Mouse (Mus musculus): ENCODE data around the gene Adam12. TPM values are rescaled to one million over a fixed set of nuclear protein-coding genes. Genes with fewer than 3 reads are reported as not detected.

The Adam12 gene
- polyA plus RNA-seq, 1 experiment from 2014 or later: 2.3 TPM

DNA sequence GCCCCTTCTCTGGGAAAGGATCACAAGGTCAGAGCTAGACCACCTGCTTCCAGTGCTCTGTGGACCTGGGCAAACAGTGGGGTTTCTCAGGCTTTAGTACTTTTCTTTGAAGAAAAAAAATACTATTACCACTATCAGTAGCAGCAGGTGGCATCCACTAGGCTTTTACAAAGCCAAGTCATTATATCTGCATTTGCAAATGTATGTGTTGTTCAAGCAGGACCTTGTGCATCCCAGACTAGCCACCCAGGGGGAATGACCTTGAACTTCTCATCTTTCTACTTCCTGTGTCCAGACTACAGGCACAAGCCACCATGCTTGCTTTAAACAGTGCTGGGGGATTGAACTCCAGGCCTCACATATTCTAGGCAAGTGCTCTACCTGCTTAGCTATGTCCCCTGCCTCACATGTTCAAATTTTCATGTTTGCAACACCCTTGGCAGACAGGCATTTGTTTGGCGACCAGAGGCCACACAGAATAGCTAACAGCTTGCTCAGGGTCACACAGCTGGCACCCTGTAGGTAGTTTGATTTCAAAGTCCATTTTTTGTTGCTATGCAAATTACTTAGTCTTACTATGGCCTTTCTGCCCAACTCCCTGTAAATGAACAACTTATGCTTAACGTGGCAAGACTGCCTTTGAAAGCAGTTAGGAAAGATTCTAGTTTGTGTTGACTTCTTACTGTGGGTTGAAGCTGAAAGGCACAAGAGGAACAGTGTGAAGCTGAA, 209.6 kb downstream of the Adam12 start:
- no peaks in the 10 kb centered on the region for H3K27me3 ChIP-seq
- 56% methylated on average over 2 of the region's 2 CpGs for WGBS
- ATAC-seq (replicated peaks): no peak

DNA sequence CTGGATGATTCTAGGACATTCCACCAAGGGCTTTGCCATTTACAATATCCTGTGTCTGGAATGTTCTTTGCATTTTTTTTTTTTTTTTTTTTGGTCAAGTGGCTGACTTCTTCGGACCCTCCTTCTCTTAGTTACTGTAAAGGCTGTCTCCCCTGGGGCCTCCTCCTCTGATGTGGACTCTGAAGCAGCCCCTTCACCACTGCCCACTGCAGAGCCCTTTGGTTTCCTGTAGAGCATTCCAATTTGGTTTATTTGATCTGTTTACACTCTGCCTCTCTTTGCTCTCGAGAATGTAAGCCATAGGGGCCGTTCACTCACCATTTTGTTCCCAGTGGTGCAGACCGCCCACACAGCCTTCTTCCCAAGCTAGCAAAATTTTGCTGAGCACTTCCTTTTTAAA, 216.7 kb downstream of the Adam12 start:
- Histone ChIP-seq H3K9me3 (no peaks in the 10 kb centered on the region), H3K9ac (replicated peaks) (no peak overlapping the region), H3K27me3 (no peaks in the 10 kb centered on the region), H3K27ac (replicated peaks) (no peak overlapping the region), H3K4me2 (replicated peaks) (no peak overlapping the region), H3K36me3 (no peaks in the 10 kb centered on the region), H3K4me1 (no peaks in the 10 kb centered on the region), H3K4me3 (no peak overlapping the region)
- no peak for ATAC-seq (replicated peaks)
- 73% methylated on average over 4 of the region's 4 CpGs for WGBS

More for the DNA sequence above, 209.6 kb downstream of the Adam12 start:
- Histone ChIP-seq H3K27ac (replicated peaks) (no peak overlapping the region), H3K4me1 (peaks cover 10% of the 10 kb centered on the region; the same call in 1 of the 2 replicates), H3K9ac (replicated peaks) (no peak overlapping the region), H3K4me2 (replicated peaks) (no peak overlapping the region), H3K4me3 (no peak overlapping the region), H3K9me3 (no peaks in the 10 kb centered on the region), H3K36me3 (no peaks in the 10 kb centered on the region)

DNA sequence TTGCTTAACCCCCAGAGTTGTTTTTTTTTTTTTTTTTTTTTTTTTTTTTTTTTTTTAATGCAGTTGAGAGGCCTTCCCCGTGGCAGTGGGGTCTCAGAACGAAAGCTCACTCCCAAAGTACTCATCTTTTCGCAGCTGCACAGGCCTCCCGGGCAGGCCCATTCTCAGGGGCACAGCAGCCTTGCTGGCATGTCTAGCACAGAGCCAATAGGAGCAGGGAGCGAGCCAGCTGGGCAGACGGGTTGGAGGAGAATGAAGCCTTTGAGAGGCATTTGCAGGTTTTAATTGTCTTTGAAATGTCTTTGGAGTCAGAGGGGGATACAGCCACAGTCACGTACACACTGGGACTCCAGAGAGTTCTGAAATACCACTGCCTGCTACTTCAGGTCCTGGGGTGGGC, 217.2 kb downstream of the Adam12 start:
- Histone ChIP-seq H3K9me3 (no peaks in the 10 kb centered on the region), H3K27me3 (no peaks in the 10 kb centered on the region), H3K4me3 (no peak overlapping the region), H3K9ac (replicated peaks) (no peak overlapping the region), H3K27ac (replicated peaks) (0 out of 2 replicates have a peak overlapping the region, but pooled peaks have one; percentile 7), H3K4me1 (no peaks in the 10 kb centered on the region), H3K4me2 (replicated peaks) (no peak overlapping the region), H3K36me3 (no peaks in the 10 kb centered on the region)
- 15% methylated on average over 7 of the region's 7 CpGs for WGBS
- 0 out of 2 replicates have a peak, but pooled peaks have one; percentile 48 for ATAC-seq (replicated peaks)

DNA sequence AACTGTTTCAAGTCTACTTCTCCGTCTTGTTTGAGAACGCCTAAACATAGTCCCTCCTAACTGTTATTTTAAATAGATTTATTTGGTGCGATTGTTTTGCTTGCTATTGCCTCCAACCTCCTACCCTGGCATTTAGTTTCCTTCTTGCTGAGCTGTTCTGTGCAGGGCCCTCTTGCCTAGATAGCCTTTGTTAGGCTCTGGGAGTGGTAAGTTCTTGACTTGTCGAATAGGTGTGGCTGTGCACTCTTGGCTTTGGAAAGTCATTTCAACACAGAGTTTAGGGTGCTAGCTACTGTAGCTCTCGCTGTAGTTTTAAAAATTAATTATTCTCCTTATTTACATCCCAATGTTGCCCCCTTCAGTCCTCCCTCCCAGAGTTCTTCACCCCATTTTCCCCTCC, 222.8 kb downstream of the Adam12 start:
- ATAC-seq (replicated peaks): no peak
- H3K27ac ChIP-seq (replicated peaks): no peak overlapping the region
- 83% methylated on average over 5 of the region's 5 CpGs for WGBS
- no peaks in the 10 kb centered on the region for H3K4me1 ChIP-seq
- no peaks in the 10 kb centered on the region for H3K9me3 ChIP-seq
- H3K4me3 ChIP-seq: no peak overlapping the region
- H3K27me3 ChIP-seq: no peaks in the 10 kb centered on the region
- no peaks in the 10 kb centered on the region for H3K36me3 ChIP-seq
- no peak overlapping the region for H3K4me2 ChIP-seq (replicated peaks)
- no peak overlapping the region for H3K9ac ChIP-seq (replicated peaks)

DNA sequence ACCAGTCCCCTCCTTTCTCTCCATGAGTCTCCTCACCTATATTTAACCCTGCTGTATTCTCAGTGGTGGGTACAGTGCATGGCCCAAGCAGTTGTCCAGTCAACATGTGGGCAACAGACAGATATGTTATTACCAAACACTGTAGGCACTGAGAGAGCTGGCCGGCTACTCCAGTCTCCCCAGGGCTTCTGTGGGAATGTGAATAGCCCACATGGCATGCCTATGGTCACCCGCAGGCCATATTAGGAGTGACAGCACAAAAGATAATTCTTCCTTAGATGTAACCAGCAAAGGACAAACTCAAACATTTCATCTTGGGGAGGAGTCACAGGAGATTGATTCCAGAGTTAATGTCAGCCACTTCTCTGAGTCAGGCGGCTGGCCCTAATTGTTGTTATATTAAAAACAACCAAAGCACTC, 224.0 kb downstream of the Adam12 start:
- H3K4me1 ChIP-seq: no peaks in the 10 kb centered on the region
- WGBS: 85% methylated on average over 3 of the region's 3 CpGs
- no peak for ATAC-seq (replicated peaks)

DNA sequence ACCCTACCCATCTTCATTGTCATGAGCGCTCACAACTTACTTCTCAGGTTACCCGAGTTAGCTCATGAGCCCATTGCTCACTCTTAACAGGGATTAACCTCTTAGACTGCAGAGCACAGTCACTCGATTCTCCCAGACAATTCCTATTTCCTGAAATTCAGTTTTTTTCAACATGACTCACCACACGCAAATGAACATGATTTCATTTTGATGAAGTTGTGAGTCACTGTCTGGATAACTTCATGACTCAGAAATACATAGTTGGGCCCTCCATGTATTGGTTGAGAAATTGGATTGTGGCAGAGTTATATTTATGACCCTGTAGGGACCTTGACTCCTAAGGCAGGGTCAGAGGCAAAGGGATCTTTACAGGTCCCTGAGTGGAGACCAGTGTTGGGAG, 230.4 kb downstream of the Adam12 start:
- Histone ChIP-seq H3K27ac (replicated peaks) (no peak overlapping the region), H3K4me1 (no peaks in the 10 kb centered on the region), H3K9me3 (no peaks in the 10 kb centered on the region), H3K27me3 (no peaks in the 10 kb centered on the region), H3K36me3 (no peaks in the 10 kb centered on the region), H3K9ac (replicated peaks) (no peak overlapping the region), H3K4me3 (no peak overlapping the region), H3K4me2 (replicated peaks) (no peak overlapping the region)
- ATAC-seq (replicated peaks): no peak
- 90% methylated on average over 4 of the region's 4 CpGs for WGBS

More for the DNA sequence above, 224.0 kb downstream of the Adam12 start:
- no peaks in the 10 kb centered on the region for H3K9me3 ChIP-seq
- H3K4me2 ChIP-seq (replicated peaks): no peak overlapping the region
- no peak overlapping the region for H3K4me3 ChIP-seq
- H3K27ac ChIP-seq (replicated peaks): no peak overlapping the region
- no peaks in the 10 kb centered on the region for H3K27me3 ChIP-seq
- no peak overlapping the region for H3K9ac ChIP-seq (replicated peaks)
- H3K36me3 ChIP-seq: no peaks in the 10 kb centered on the region

DNA sequence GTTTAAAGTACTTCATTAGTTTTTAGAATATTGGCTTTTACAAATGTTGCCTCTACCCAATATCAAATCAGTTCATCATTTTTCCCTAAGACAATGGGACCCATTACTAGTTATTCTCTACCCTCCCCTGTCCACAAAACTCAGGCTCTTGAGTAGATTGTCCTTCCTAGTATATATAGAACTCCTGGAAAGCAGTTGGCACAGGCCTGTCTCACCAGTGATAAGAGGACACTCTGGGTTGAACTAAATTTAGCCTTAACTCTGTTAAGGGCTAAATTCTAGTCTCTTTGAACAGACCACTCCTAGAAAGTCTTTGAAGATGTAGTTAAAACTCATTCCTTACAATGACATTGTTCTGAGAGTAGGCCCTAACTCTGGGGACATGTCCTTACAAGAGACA, 241.0 kb downstream of the Adam12 start:
- H3K36me3 ChIP-seq: no peaks in the 10 kb centered on the region
- H3K4me2 ChIP-seq (replicated peaks): no peak overlapping the region
- ATAC-seq (replicated peaks): no peak

DNA sequence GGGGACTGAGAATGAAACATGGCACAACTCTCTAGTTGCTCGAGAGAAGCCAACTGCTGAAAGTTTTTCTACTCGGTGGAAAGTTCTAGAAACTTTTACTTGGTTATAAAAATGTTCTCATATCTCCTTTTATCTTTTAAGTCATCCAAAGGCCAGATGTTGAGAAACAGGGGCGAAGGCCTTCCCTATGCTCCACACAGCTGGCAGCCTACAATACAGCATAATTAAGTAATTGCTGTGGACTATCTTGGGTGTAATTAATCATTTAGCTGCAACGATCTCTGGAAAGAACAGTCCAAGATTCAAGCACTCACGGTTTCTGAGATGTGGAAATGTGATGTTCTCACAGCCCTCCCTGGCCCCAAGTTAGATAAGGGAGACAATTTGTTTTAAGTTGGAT, 243.6 kb downstream of the Adam12 start:
- no peak for ATAC-seq (replicated peaks)
- 84% methylated on average over 5 of the region's 5 CpGs for WGBS
- Histone ChIP-seq H3K9ac (replicated peaks) (no peak overlapping the region), H3K36me3 (no peaks in the 10 kb centered on the region), H3K4me1 (no peaks in the 10 kb centered on the region), H3K27ac (replicated peaks) (no peak overlapping the region), H3K4me2 (replicated peaks) (no peak overlapping the region), H3K9me3 (no peaks in the 10 kb centered on the region), H3K27me3 (no peaks in the 10 kb centered on the region), H3K4me3 (no peak overlapping the region)

More for the DNA sequence above, 241.0 kb downstream of the Adam12 start:
- H3K9ac ChIP-seq (replicated peaks): no peak overlapping the region
- H3K27me3 ChIP-seq: no peaks in the 10 kb centered on the region
- H3K4me3 ChIP-seq: no peak overlapping the region
- no peaks in the 10 kb centered on the region for H3K4me1 ChIP-seq
- no peak overlapping the region for H3K27ac ChIP-seq (replicated peaks)
- H3K9me3 ChIP-seq: no peaks in the 10 kb centered on the region

DNA sequence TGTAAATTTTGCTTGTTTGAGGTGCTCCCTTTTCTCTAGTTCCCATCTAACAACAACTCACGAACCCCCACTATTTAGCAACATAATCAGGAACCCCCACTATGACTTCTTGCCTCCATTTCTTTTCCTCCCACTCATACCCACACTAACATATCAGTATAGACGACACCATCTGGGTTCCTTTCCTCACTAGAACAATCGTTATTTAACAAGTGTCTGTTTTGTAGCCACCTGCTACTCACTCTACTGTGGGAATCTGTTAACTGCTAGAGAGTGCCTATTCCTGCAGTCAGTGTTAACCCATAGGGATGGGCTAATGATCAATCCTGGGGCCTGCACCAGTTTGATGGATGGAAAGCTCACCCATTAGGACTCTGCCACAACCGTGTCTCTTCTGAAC, 245.7 kb downstream of the Adam12 start:
- Histone ChIP-seq H3K9ac (replicated peaks) (no peak overlapping the region), H3K4me2 (replicated peaks) (no peak overlapping the region), H3K36me3 (no peaks in the 10 kb centered on the region), H3K27me3 (no peaks in the 10 kb centered on the region), H3K9me3 (no peaks in the 10 kb centered on the region), H3K4me1 (no peaks in the 10 kb centered on the region), H3K27ac (replicated peaks) (no peak overlapping the region), H3K4me3 (no peak overlapping the region)
- ATAC-seq (replicated peaks): no peak
- WGBS: 76% methylated on average over 4 of the region's 4 CpGs

DNA sequence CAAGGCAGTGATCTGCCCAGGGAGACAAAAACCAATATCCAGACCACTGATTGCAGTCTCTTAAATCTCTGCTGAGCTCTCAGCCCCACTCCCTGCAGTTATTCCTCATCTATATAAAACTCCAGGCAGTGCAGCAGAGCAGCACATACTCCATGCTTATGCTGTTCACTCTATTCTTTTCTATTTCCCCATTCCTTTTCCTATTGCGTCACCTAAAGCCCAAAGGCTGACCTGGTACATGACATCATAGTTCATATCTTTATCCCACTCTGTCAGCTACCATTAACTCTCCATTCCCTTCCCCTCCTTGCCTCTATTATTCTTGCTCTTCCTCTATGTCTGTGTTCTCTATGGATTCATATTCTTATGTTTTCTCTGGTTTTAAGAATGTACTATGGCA, 246.3 kb downstream of the Adam12 start:
- H3K36me3 ChIP-seq: no peaks in the 10 kb centered on the region
- no peak overlapping the region for H3K27ac ChIP-seq (replicated peaks)
- no peak overlapping the region for H3K9ac ChIP-seq (replicated peaks)
- no peak overlapping the region for H3K4me2 ChIP-seq (replicated peaks)
- H3K4me3 ChIP-seq: no peak overlapping the region
- H3K9me3 ChIP-seq: no peaks in the 10 kb centered on the region
- H3K27me3 ChIP-seq: no peaks in the 10 kb centered on the region
- WGBS: 87% methylated on average over 1 of the region's 1 CpGs
- H3K4me1 ChIP-seq: no peaks in the 10 kb centered on the region
- no peak for ATAC-seq (replicated peaks)

DNA sequence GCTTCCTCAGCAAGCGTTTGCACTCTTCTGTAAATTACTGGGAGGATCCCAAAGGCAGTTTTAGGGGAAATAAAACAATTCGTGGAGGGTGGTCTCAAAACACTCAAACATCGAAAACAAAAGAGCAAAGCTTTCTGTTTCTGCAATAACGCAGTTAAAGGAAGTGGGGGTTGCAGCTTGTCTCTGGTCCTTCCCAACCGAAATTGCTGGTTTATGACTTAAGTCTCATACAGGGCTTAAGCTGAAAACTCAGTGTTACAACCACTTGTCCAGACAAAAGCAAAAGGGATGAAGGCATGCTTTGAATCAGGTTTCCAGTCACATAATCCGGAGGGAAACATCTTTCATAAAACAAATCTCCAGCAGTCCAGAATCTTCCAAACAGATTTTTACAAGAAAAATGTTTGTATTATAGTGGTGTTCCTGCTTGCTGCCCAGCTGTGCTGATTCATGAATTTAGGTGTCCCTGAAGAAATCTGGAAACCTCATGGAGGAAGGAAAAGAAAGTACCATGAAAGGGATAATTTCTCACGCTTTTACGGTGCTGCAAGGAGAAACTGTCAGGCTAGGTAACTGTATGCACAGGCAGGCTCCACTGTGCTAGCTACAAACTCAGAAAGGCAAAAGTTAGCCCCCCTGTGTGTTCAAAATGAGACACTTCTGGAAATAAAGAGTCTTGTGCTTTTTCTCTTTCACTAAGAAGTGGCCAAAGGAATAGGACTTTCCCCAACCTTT, 255.4 kb downstream of the Adam12 start:
- Histone ChIP-seq H3K27me3 (no peaks in the 10 kb centered on the region), H3K27ac (replicated peaks) (no peak overlapping the region), H3K4me1 (0 out of 2 replicates have a peak, but pooled peaks cover 2% of the 10 kb centered on the region), H3K36me3 (no peaks in the 10 kb centered on the region), H3K4me2 (replicated peaks) (no peak overlapping the region), H3K9ac (replicated peaks) (no peak overlapping the region), H3K9me3 (no peaks in the 10 kb centered on the region), H3K4me3 (no peak overlapping the region)
- WGBS: 62% methylated on average over 8 of the region's 8 CpGs
- ATAC-seq (replicated peaks): no peak

DNA sequence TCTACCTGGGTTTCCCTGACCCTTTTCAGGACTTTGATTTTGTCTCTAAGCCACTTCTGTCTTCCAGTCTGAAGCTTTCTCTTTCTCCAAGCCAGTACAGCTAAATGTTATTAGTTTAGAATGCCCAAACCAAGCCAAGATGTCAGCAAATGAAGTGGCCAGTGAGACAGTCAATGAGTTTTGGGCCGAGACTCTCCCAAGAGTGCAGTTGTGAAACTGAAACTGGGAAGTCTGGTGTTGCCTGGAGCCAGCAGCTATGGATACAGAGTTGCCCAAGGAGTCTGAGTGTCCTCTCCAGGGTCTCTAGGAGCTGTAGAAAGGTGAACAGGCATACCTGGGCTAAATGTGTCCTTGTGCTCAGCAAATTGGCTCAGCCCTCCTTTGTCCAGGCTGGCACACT, 260.9 kb downstream of the Adam12 start:
- Histone ChIP-seq H3K27ac (replicated peaks) (no peak overlapping the region), H3K4me2 (replicated peaks) (no peak overlapping the region), H3K36me3 (no peaks in the 10 kb centered on the region), H3K9ac (replicated peaks) (no peak overlapping the region), H3K27me3 (no peaks in the 10 kb centered on the region), H3K4me3 (no peak overlapping the region), H3K9me3 (no peaks in the 10 kb centered on the region), H3K4me1 (0 out of 2 replicates have a peak, but pooled peaks cover 2% of the 10 kb centered on the region)
- no peak for ATAC-seq (replicated peaks)
- 88% methylated on average over 1 of the region's 1 CpGs for WGBS
